Mouse (Mus musculus) heart, adult 9 months (tissue): ENCODE measurements at regions not wholly inside any gene's neighbourhood (a gene's known extent, or its start where the extent isn't known, plus 50 kb on each side); places are given as distances from the start of the nearest gene placed in this dataset.

Experiments used
- DNase-seq, 2 experiments: peaks; one replicate each; pipeline ENCODE4 v3.0.0; 2022; ENCODE audit warnings: low spot score in 2 of 2

- DNase-seq = no peak
Observed at GRCm38 (mm10) chr17:44419405-44419729, 231.0 kb downstream of the Clic5 start.

- DNase-seq = no peak
Observed at GRCm38 (mm10) chr17:44420098-44421070, 232.0 kb downstream of the Clic5 start.

GRCm38 (mm10) chr17:44422161-44422560 is 233.8 kb downstream of the Clic5 start:
- no peak for DNase-seq

- DNase-seq = peak; percentile 35 to 41
Observed at GRCm38 (mm10) chr17:44422865-44423264, 234.5 kb downstream of the Clic5 start.

- peak; percentile 55 to 64 for DNase-seq
Observed at GRCm38 (mm10) chr17:44423471-44423985, 235.1 kb downstream of the Clic5 start.

GRCm38 (mm10) chr17:44432524-44433295 is 244.3 kb downstream of the Clic5 start:
- no peak for DNase-seq

GRCm38 (mm10) chr17:44433296-44433653 is 244.9 kb downstream of the Clic5 start:
- DNase-seq = no peak

- DNase-seq = no peak
Observed at GRCm38 (mm10) chr17:44436536-44437043, 248.2 kb downstream of the Clic5 start.

GRCm38 (mm10) chr17:44438526-44438925 is 250.1 kb downstream of the Clic5 start:
- DNase-seq = no peak

- no peak for DNase-seq
Observed at GRCm38 (mm10) chr17:44443460-44443859, 255.1 kb downstream of the Clic5 start.

GRCm38 (mm10) chr17:44445361-44445760 is 257.0 kb downstream of the Clic5 start:
- DNase-seq = no peak
